8 mouse cellular contexts compared by ENCODE assay signal in the genomic region with DNA sequence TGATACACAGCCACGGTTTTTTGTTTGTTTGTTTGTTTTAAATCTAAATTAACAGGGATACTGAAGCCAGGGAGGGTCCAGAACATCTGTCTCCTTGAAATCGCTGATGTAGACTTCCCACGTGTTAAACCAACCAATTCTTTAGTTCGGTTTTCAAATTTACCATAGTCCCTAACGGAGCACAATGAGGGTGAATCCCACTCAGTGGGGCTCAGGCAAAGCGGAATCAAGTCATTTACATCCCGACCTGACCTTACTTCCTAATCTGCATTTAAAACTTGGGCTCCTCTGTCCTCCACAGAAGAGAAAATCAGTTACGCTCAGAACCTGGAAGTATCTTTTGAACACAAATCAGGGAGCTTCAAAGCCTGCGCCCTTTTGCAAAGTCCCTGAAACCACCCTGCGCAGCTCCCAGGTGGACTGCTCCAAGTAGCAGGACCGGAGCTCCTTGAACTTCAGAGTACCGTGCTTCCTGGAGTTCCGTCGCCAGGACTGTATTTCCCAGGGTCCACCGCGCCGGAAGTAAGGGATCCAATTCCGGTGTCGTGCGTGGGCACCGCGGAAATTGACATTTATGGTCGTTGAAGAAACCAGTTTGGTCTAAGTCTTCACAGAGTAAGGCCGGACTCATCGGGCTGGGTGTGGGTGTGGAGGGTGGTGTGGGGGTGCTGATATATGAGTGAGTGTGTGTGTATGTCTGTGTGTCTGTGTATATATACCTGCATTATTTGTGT. TPM values are rescaled to one million over a fixed set of nuclear protein-coding genes. Genes with fewer than 3 reads are reported as not detected.
DNase-seq lines count a peak whose midpoint lies in the region; ATAC-seq lines count a peak whose summit lies in the region.

No protein-coding gene starts in this region.

- peak; percentile 75 for DNase-seq in adipocyte (ENCODE audit: low spot score)
- DNase-seq in embryo, embryonic 10 days (ENCODE audit: low spot score) = peak; percentile 92
- peak; percentile 72 for DNase-seq in gastrocnemius, postnatal 10 days
- DNase-seq in left cerebral cortex, postnatal 10 days (ENCODE audit: extremely low spot score in 1 of 2, low spot score in 2 of 2) = peak; percentile 70 to 86
- peak; percentile 85 for DNase-seq in right cerebral cortex, postnatal 25 days
- peak; percentile 71 to 80 for DNase-seq in urinary bladder, postnatal 4 days (ENCODE audit: low spot score in 2 of 2)

- intact Hi-C loops in left cerebral cortex, postnatal 10 days (cut with DNase I) = loop anchor here (10.0 kb wide), 1 partner anchor 60 kb away; no protein-coding TSS in a partner anchor

- ATAC-seq in inflammation-experienced regulatory T-cells, adult 6 months = peak; percentile 90
- peak; percentile 91 for ATAC-seq in megakaryocyte-erythroid progenitor cell, adult 5-6 weeks (replicated peaks; ENCODE audit: low FRiP score, low TSS enrichment, poor library complexity, severe bottlenecking)

RNA-seq across cellular contexts. Expression of gene Zfp626, which starts 2.5 kb away (rescaled TPM):
- total RNA-seq in gastrocnemius, postnatal 10 days (2021) = 1 to 10 TPM; 5.1 to 5.2 TPM
- polyA plus RNA-seq in inflammation-experienced regulatory T-cells, adult 6 months (2017; shearing (Covaris generic)) = 1 to 10 TPM; 6.0 to 9.0 (median 6.5) TPM
- total RNA-seq in left cerebral cortex, postnatal 10 days (2021) = 1 to 10 TPM; 6.4 to 8.3 TPM
- 9.8 and 11.4 TPM in 2 replicates for total RNA-seq in megakaryocyte-erythroid progenitor cell, adult 5-6 weeks (2014; fragmentation: Nextera tagmentation)
- total RNA-seq in megakaryocyte-erythroid progenitor cell, adult 5-6 weeks (2017) = 8.8 and 10.5 TPM in 2 replicates

RNA-seq across cellular contexts. Expression of gene Zfp59, which starts 33.9 kb away (rescaled TPM):
- 1 to 10 TPM; 2.3 to 2.5 TPM for total RNA-seq in gastrocnemius, postnatal 10 days (2021)
- 1 to 10 TPM; 5.8 to 8.0 (median 6.9) TPM for polyA plus RNA-seq in inflammation-experienced regulatory T-cells, adult 6 months (2017; shearing (Covaris generic))
- total RNA-seq in left cerebral cortex, postnatal 10 days (2021) = 1 to 10 TPM; 4.0 to 4.6 TPM
- total RNA-seq in megakaryocyte-erythroid progenitor cell, adult 5-6 weeks (2014; fragmentation: Nextera tagmentation) = 4.9 and 8.0 TPM in 2 replicates
- total RNA-seq in megakaryocyte-erythroid progenitor cell, adult 5-6 weeks (2017) = 6.8 and 10.0 TPM in 2 replicates

RNA-seq across cellular contexts. Expression of gene Zfp607a, which starts 52.9 kb away (rescaled TPM):
- total RNA-seq in gastrocnemius, postnatal 10 days (2021) = 1 to 10 TPM; 2.5 to 3.3 TPM
- 10 to 100 TPM in 1 of 3 experiments, 1 to 10 TPM in 2; 5.8 to 11.0 (median 8.7) TPM for polyA plus RNA-seq in inflammation-experienced regulatory T-cells, adult 6 months (2017; shearing (Covaris generic))
- 1 to 10 TPM; 2.5 to 3.1 TPM for total RNA-seq in left cerebral cortex, postnatal 10 days (2021)
- total RNA-seq in megakaryocyte-erythroid progenitor cell, adult 5-6 weeks (2014; fragmentation: Nextera tagmentation) = 6.6 and 10.6 TPM in 2 replicates
- total RNA-seq in megakaryocyte-erythroid progenitor cell, adult 5-6 weeks (2017) = 7.6 and 8.9 TPM in 2 replicates

Comparison
In these comparisons a context has a peak if more than half of its experiments do, and no peak if none do; other contexts are left out.
1. Peak in every context shown above with its lines: DNase-seq and ATAC-seq.